Comparison of ENCODE assay signal across 8 mouse cellular contexts in the genomic region with DNA sequence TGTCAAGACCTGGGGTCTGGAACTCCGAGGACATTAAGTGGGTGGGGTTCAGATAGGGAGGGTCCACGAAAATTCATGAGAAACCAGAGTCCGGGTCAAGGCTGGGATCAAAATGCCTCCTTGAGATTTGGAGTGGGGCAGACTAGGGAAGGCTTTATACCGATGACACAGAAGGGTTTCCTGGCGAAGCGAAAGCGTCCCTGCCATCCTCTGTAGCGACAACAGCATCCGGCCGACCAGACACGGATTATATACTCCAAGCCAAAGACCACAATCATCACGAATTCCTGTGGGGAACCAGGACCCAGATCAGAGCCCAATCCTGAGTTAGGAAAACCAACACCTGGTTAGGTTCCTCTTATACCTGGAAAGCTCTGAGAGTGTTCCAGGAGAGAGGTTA. TPM values are rescaled to one million over a fixed set of nuclear protein-coding genes. Genes with fewer than 3 reads are reported as not detected.
DNase-seq lines count a peak whose midpoint lies in the region; ATAC-seq and TF ChIP-seq lines count a peak whose summit lies in the region.

No protein-coding gene starts in this region.

- H3K4me1 ChIP-seq in heart, embryonic 14.5 days (ENCODE audit: control insufficient read depth in 2 of 2, insufficient read depth in 2 of 2, low read length in 2 of 2) = peaks cover 0 to 8% of the 10 kb centered on the region in 2 experiments; a peak in 3 of 4 replicates
- no peaks in the 10 kb centered on the region for H3K4me1 ChIP-seq in ES-Bruce4 (ENCODE audit: control insufficient read depth, insufficient read depth, low read length)
- H3K4me1 ChIP-seq in hindbrain, embryonic 12.5 days = peaks cover 28% of the 10 kb centered on the region

- peak overlapping the region; percentile 26 to 32 for H3K4me3 ChIP-seq in heart, embryonic 14.5 days (ENCODE audit: control insufficient read depth in 1 of 2, insufficient read depth in 1 of 2, low read depth in 1 of 2, low read length in 2 of 2)
- H3K4me3 ChIP-seq in ES-Bruce4 (ENCODE audit: low read depth, low read length) = peak overlapping the region; percentile 28
- peak overlapping the region; percentile 34 for H3K4me3 ChIP-seq in hindbrain, embryonic 12.5 days

- no peak overlapping the region for H3K27ac ChIP-seq in heart, embryonic 14.5 days (replicated peaks in 1 of 2; ENCODE audit: control insufficient read depth in 1 of 2, insufficient read depth in 1 of 2, low read depth in 2 of 2, low read length in 2 of 2)
- no peak overlapping the region for H3K27ac ChIP-seq in ES-Bruce4 (ENCODE audit: insufficient read depth, low read length)
- no peak overlapping the region for H3K27ac ChIP-seq in hindbrain, embryonic 12.5 days

- TF ChIP-seq CTCF in ES-Bruce4 (IDR thresholded peaks at IDR 0.05; ENCODE audit: low read depth, low read length) = no peak

- H3K36me3 ChIP-seq in heart, embryonic 14.5 days (ENCODE audit: control insufficient read depth, insufficient read depth, low read length) = no peaks in the 10 kb centered on the region
- H3K36me3 ChIP-seq in ES-Bruce4 (ENCODE audit: control insufficient read depth, insufficient read depth, low read length, poor library complexity, severe bottlenecking) = no peaks in the 10 kb centered on the region
- no peaks in the 10 kb centered on the region for H3K36me3 ChIP-seq in hindbrain, embryonic 12.5 days

- no peak for TF ChIP-seq POLR2A in ES-Bruce4 (IDR thresholded peaks at IDR 0.05; ENCODE audit: insufficient read depth, low read length)

- peak overlapping the region; percentile 69 for H3K4me2 ChIP-seq in heart, embryonic 14.5 days (ENCODE audit: low read length)
- peak overlapping the region; percentile 61 for H3K4me2 ChIP-seq in hindbrain, embryonic 12.5 days (replicated peaks)

- TF ChIP-seq EP300 in ES-Bruce4 (IDR thresholded peaks at IDR 0.05; ENCODE audit: insufficient read depth, low read depth, low read length) = no peak

- H3K9ac ChIP-seq in heart, embryonic 14.5 days (ENCODE audit: low read length) = no peak overlapping the region
- H3K9ac ChIP-seq in ES-Bruce4 (ENCODE audit: low read depth, poor library complexity, severe bottlenecking) = no peak overlapping the region
- no peak overlapping the region for H3K9ac ChIP-seq in hindbrain, embryonic 12.5 days

- 14% methylated on average over 12 of the region's 12 CpGs for WGBS in heart, embryonic 14.5 days
- WGBS in hindbrain, embryonic 12.5 days = 21% methylated on average over 12 of the region's 12 CpGs

- ATAC-seq in heart, embryonic 14.5 days (ENCODE audit: insufficient number of reproducible peaks, insufficient read depth, low FRiP score, low read depth) = no peak
- ATAC-seq in hindbrain, embryonic 12.5 days (ENCODE audit: low FRiP score) = no peak
- peak; percentile 4; the same call in 1 of the 2 replicates for ATAC-seq in megakaryocyte progenitor cell, adult 5-6 weeks (replicated peaks; ENCODE audit: poor library complexity)

- H3K27me3 ChIP-seq in heart, embryonic 14.5 days (ENCODE audit: control insufficient read depth, insufficient read depth, low read length) = peaks cover 42% of the 10 kb centered on the region
- no peaks in the 10 kb centered on the region for H3K27me3 ChIP-seq in ES-Bruce4 (ENCODE audit: control insufficient read depth, insufficient read depth, low read length, poor library complexity, severe bottlenecking)
- peaks cover 27% of the 10 kb centered on the region for H3K27me3 ChIP-seq in hindbrain, embryonic 12.5 days

- DNase-seq in heart, adult 18-20 months = no peak
- DNase-seq in right cerebral cortex, postnatal 14 days = no peak
- no peak for DNase-seq in adrenal gland, adult 8-10 months
- DNase-seq in adrenal gland, postnatal 25 days = no peak

- no peaks in the 10 kb centered on the region for H3K9me3 ChIP-seq in heart, embryonic 14.5 days (ENCODE audit: control insufficient read depth, low read length)
- H3K9me3 ChIP-seq in ES-Bruce4 (replicated peaks; ENCODE audit: control insufficient read depth, insufficient read depth, low read length, poor library complexity, severe bottlenecking) = no peaks in the 10 kb centered on the region
- no peaks in the 10 kb centered on the region for H3K9me3 ChIP-seq in hindbrain, embryonic 12.5 days (replicated peaks)

RNA-seq across cellular contexts. Expression of gene Kcnq4, which starts 31.6 kb away (rescaled TPM):
- polyA plus RNA-seq in heart, embryonic 14.5 days (2014; fragmentation: Nextera tagmentation; extraction: Ambion mirVana) = 0.24 and 0.54 TPM in 2 replicates
- 1 to 10 TPM; 1.5 to 1.9 TPM for total RNA-seq in heart, adult 18-20 months (2021)
- 2.5 and 3.2 TPM in 2 replicates for polyA plus RNA-seq in ES-Bruce4 (2011; ENCODE audit: insufficient read depth, insufficient read length, low read depth, missing spikeins)
- polyA plus RNA-seq in hindbrain, embryonic 12.5 days (2016; fragmentation: Nextera tagmentation; extraction: Ambion mirVana) = 5.0 and 5.7 TPM in 2 replicates
- not detected in 2 replicates for total RNA-seq in megakaryocyte progenitor cell, adult 5-6 weeks (2015)
- total RNA-seq in megakaryocyte progenitor cell, adult 5-6 weeks (2017) = not detected in 2 replicates
- total RNA-seq in adrenal gland, adult 8-10 months (2022) = 1 to 10 TPM; 1.8 to 3.5 (median 2.9) TPM
- 1.5 and 2.0 TPM in 2 replicates for total RNA-seq in adrenal gland, postnatal 25 days (2021)

RNA-seq across cellular contexts. Expression of gene Cited4, which starts 50.4 kb away (rescaled TPM):
- polyA plus RNA-seq in heart, embryonic 14.5 days (2014; fragmentation: Nextera tagmentation; extraction: Ambion mirVana) = 24.2 and 27.1 TPM in 2 replicates
- 10 to 100 TPM; 35.6 to 51.5 TPM for total RNA-seq in heart, adult 18-20 months (2021)
- polyA plus RNA-seq in ES-Bruce4 (2011; ENCODE audit: insufficient read depth, insufficient read length, low read depth, missing spikeins) = 3.2 and 3.9 TPM in 2 replicates
- 6.1 and 8.2 TPM in 2 replicates for polyA plus RNA-seq in hindbrain, embryonic 12.5 days (2016; fragmentation: Nextera tagmentation; extraction: Ambion mirVana)
- total RNA-seq in megakaryocyte progenitor cell, adult 5-6 weeks (2015) = 3.2 and 4.6 TPM in 2 replicates
- 5.6 and 7.5 TPM in 2 replicates for total RNA-seq in megakaryocyte progenitor cell, adult 5-6 weeks (2017)
- 10 to 100 TPM in 2 of 4 experiments, 1 to 10 TPM in 2; 9.6 to 19.4 (median 12.6) TPM for total RNA-seq in adrenal gland, adult 8-10 months (2022)
- 61.7 and 80.0 TPM in 2 replicates for total RNA-seq in adrenal gland, postnatal 25 days (2021)
